Mouse (Mus musculus) liver, embryonic 14.5 days (tissue): Measurements from ENCODE around the gene Slit2.

Experiments used
- CTCF ChIP-seq: IDR thresholded peaks from 2 replicates; pipeline ENCODE4 v1.5.1; 2016; ENCODE audit warnings: antibody characterized with exemption, low read depth, control low read depth
- EP300 ChIP-seq: IDR thresholded peaks from 2 replicates; pipeline ENCODE4 v1.6.1; 2016; ENCODE audit warnings: antibody characterized with exemption, low read depth

GRCm38 (mm10) chr5:48333884-48334513 lies 351.1 kb downstream of the Slit2 start:
- TF ChIP-seq EP300 = no peak
- TF ChIP-seq CTCF = no peak
